Mouse (Mus musculus) midbrain, embryonic 16.5 days (tissue): ENCODE results near the gene Hunk. TPM values are rescaled to one million over a fixed set of nuclear protein-coding genes. Genes with fewer than 3 reads are reported as not detected.
A peak's percentile ranks its signal among the peaks of the same experiment; 100 is the strongest.

Experiments used
- ATAC-seq: fragments of 200-750 bp; cut with Nextera tagmentation; 2 replicates; pipeline ENCODE4 v1.8.0; 2017; ENCODE audit warnings: moderate TSS enrichment
- H3K27ac ChIP-seq: fragments of 300-500 bp; sonication (generic); 2 replicates; pipeline ENCODE4 v1.5.1; 2014; ENCODE audit warnings: mild to moderate bottlenecking, low read length, mixed read lengths
- H3K27me3 ChIP-seq: fragments of 300-500 bp; sonication (generic); 2 replicates; pipeline ENCODE4 v1.6.1; 2014; ENCODE audit warnings: low read depth, low read length, mixed read lengths; ENCODE audit not compliant: control insufficient read depth, insufficient read depth
- H3K36me3 ChIP-seq: fragments of 300-500 bp; sonication (generic); 2 replicates; pipeline ENCODE4 v1.6.1; 2014; ENCODE audit warnings: mild to moderate bottlenecking, low read length, moderate library complexity, mixed read lengths; ENCODE audit not compliant: control insufficient read depth, insufficient read depth
- H3K4me1 ChIP-seq: fragments of 300-500 bp; sonication (generic); 2 replicates; pipeline ENCODE4 v1.6.1; 2014; ENCODE audit warnings: mild to moderate bottlenecking, low read length, mixed read lengths; ENCODE audit not compliant: control insufficient read depth, insufficient read depth
- H3K4me2 ChIP-seq: fragments of 300-500 bp; sonication (generic); 2 replicates; pipeline ENCODE4 v1.6.1; 2014; ENCODE audit warnings: mild to moderate bottlenecking, low read length, mixed read lengths
- H3K4me3 ChIP-seq: fragments of 300-500 bp; sonication (generic); 2 replicates; pipeline ENCODE4 v1.5.1; 2014; ENCODE audit warnings: low read depth, mild to moderate bottlenecking, low read length, moderate library complexity, mixed read lengths
- H3K9ac ChIP-seq: fragments of 300-500 bp; sonication (generic); 2 replicates; pipeline ENCODE4 v1.6.1; 2014; ENCODE audit warnings: low read depth, low read length, mixed read lengths
- H3K9me3 ChIP-seq: fragments of 300-500 bp; sonication (generic); replicated peaks from 2 replicates; pipeline ENCODE4 v1.6.1; 2014; ENCODE audit warnings: mild to moderate bottlenecking, low read length, mixed read lengths; ENCODE audit not compliant: control insufficient read depth, poor library complexity, severe bottlenecking
- WGBS: fragments of 180-500 bp; shearing (Covaris S2); extraction: QIAGEN DNeasy Blood & Tissue Kit; methylation state at CpG from one replicate; pipeline ENCODE4 v1.1.7; 2014; 5-methylcytosine and 5-hydroxymethylcytosine counted together
- polyA plus RNA-seq: library from polyadenylated mRNA; unstranded; fragments of >200 nt; fragmentation: Nextera tagmentation; extraction: Ambion mirVana; gene quantifications from 2 replicates; pipeline ENCODE4 v1.2.1, GENCODE M21; 2015

The Hunk gene
- polyA plus RNA-seq, 1 experiment from 2014 or later: 6.2 TPM

- no peaks in the 10 kb centered on the region for H3K27me3 ChIP-seq
- 51% methylated on average over 7 of the region's 7 CpGs for WGBS
- no peak overlapping the region for H3K4me2 ChIP-seq
- H3K27ac ChIP-seq: no peak overlapping the region
- H3K9me3 ChIP-seq: no peaks in the 10 kb centered on the region
- no peak for ATAC-seq
- H3K36me3 ChIP-seq: no peaks in the 10 kb centered on the region
- no peak overlapping the region for H3K4me3 ChIP-seq
- no peak overlapping the region for H3K9ac ChIP-seq
- no peaks in the 10 kb centered on the region; the same call in 1 of the 2 replicates for H3K4me1 ChIP-seq
Measured at GRCm38 (mm10) chr16:90360327-90360726, 25.5 kb upstream of the Hunk start.

GRCm38 (mm10) chr16:90362926-90363325 is 22.9 kb upstream of the Hunk start:
- Histone ChIP-seq H3K4me3 (no peak overlapping the region), H3K36me3 (no peaks in the 10 kb centered on the region), H3K9me3 (no peaks in the 10 kb centered on the region), H3K4me2 (no peak overlapping the region), H3K27ac (no peak overlapping the region), H3K9ac (no peak overlapping the region), H3K4me1 (no peaks in the 10 kb centered on the region; the same call in 1 of the 2 replicates), H3K27me3 (no peaks in the 10 kb centered on the region)
- no peak for ATAC-seq
- 71% methylated on average over 6 of the region's 6 CpGs for WGBS

GRCm38 (mm10) chr16:90379897-90380296 is 5.9 kb upstream of the Hunk start:
- Histone ChIP-seq H3K4me3 (no peak overlapping the region), H3K4me1 (peaks cover 5% of the 10 kb centered on the region), H3K36me3 (no peaks in the 10 kb centered on the region), H3K9me3 (no peaks in the 10 kb centered on the region), H3K27ac (no peak overlapping the region), H3K4me2 (no peak overlapping the region), H3K27me3 (peaks cover 3% of the 10 kb centered on the region), H3K9ac (no peak overlapping the region)
- 13% methylated on average over 11 of the region's 11 CpGs for WGBS
- ATAC-seq: peak; percentile 58; the same call in 1 of the 2 replicates

- Histone ChIP-seq H3K4me2 (no peak overlapping the region), H3K4me3 (no peak overlapping the region), H3K4me1 (peaks cover 6% of the 10 kb centered on the region), H3K9me3 (no peaks in the 10 kb centered on the region), H3K9ac (no peak overlapping the region), H3K36me3 (no peaks in the 10 kb centered on the region), H3K27me3 (peaks cover 3% of the 10 kb centered on the region), H3K27ac (no peak overlapping the region)
- 86% methylated on average over 3 of the region's 3 CpGs for WGBS
- ATAC-seq: no peak
Measured at GRCm38 (mm10) chr16:90381633-90382032, 4.2 kb upstream of the Hunk start.

GRCm38 (mm10) chr16:90382701-90383280 is 3.0 kb upstream of the Hunk start:
- Histone ChIP-seq H3K4me3 (no peak overlapping the region), H3K9ac (no peak overlapping the region), H3K36me3 (no peaks in the 10 kb centered on the region), H3K4me2 (no peak overlapping the region), H3K27me3 (peaks cover 3% of the 10 kb centered on the region), H3K27ac (no peak overlapping the region), H3K9me3 (no peaks in the 10 kb centered on the region), H3K4me1 (peaks cover 10% of the 10 kb centered on the region)
- WGBS: 73% methylated on average over 10 of the region's 10 CpGs
- ATAC-seq: no peak

GRCm38 (mm10) chr16:90384058-90384457 is 1.8 kb upstream of the Hunk start:
- H3K9ac ChIP-seq: no peak overlapping the region
- no peak overlapping the region for H3K27ac ChIP-seq
- no peaks in the 10 kb centered on the region for H3K9me3 ChIP-seq
- no peak for ATAC-seq
- H3K27me3 ChIP-seq: no peaks in the 10 kb centered on the region
- WGBS: 68% methylated on average over 3 of the region's 3 CpGs
- H3K4me3 ChIP-seq: no peak overlapping the region
- no peak overlapping the region for H3K4me2 ChIP-seq
- H3K4me1 ChIP-seq: peaks cover 21% of the 10 kb centered on the region
- no peaks in the 10 kb centered on the region for H3K36me3 ChIP-seq

GRCm38 (mm10) chr16:90384846-90385245 is 967 bp upstream of the Hunk start:
- peak overlapping the region; percentile 89 for H3K4me2 ChIP-seq
- H3K4me3 ChIP-seq: peak overlapping the region; percentile 89
- 2% methylated on average over 12 of the region's 12 CpGs for whole genome bisulfite sequencing
- H3K9me3 ChIP-seq: no peaks in the 10 kb centered on the region
- peak overlapping the region; percentile 87 for H3K9ac ChIP-seq
- H3K27ac ChIP-seq: peak overlapping the region; percentile 90
- H3K4me1 ChIP-seq: peaks cover 27% of the 10 kb centered on the region
- H3K27me3 ChIP-seq: no peaks in the 10 kb centered on the region
- H3K36me3 ChIP-seq: no peaks in the 10 kb centered on the region
- ATAC-seq: no peak

GRCm38 (mm10) chr16:90385326-90385687 is 506 bp upstream of the Hunk start:
- ATAC-seq: peak; percentile 57
- WGBS: 0% methylated on average over 16 of the region's 16 CpGs
- peaks cover 27% of the 10 kb centered on the region for H3K4me1 ChIP-seq

GRCm38 (mm10) chr16:90386514-90387160 is 824 bp downstream of the Hunk start:
- H3K4me3 ChIP-seq: peak overlapping the region; percentile 89
- peaks cover 27% of the 10 kb centered on the region for H3K4me1 ChIP-seq
- peak overlapping the region; percentile 90 for H3K27ac ChIP-seq
- H3K27me3 ChIP-seq: no peaks in the 10 kb centered on the region
- no peaks in the 10 kb centered on the region; the same call in 1 of the 2 replicates for H3K36me3 ChIP-seq
- H3K9ac ChIP-seq: peak overlapping the region; percentile 87
- H3K9me3 ChIP-seq: no peaks in the 10 kb centered on the region; the same call in 1 of the 2 replicates
- WGBS: under 1% methylated on average over 47 of the region's 49 CpGs
- ATAC-seq: peak; percentile 50
- peak overlapping the region; percentile 89 for H3K4me2 ChIP-seq

More at GRCm38 (mm10) chr16:90385326-90385687, 506 bp upstream of the Hunk start:
- Histone ChIP-seq H3K27ac (peak overlapping the region; percentile 90), H3K9me3 (no peaks in the 10 kb centered on the region), H3K4me2 (peak overlapping the region; percentile 89), H3K9ac (peak overlapping the region; percentile 87), H3K4me3 (peak overlapping the region; percentile 89), H3K36me3 (no peaks in the 10 kb centered on the region), H3K27me3 (no peaks in the 10 kb centered on the region)
